Mouse (Mus musculus) embryonic facial prominence, embryonic 15.5 days (tissue): ENCODE data around the gene Ifi202b. TPM values are rescaled to one million over a fixed set of nuclear protein-coding genes. Genes with fewer than 3 reads are reported as not detected.
"Not testable (repeated sequence)": the region's sequence is repeated elsewhere in the genome, so short reads cannot be mapped to it uniquely, and the experiment has no call there.

ENCODE experiments used
- ATAC-seq: fragments of 200-750 bp; cut with Nextera tagmentation; 2 replicates; pipeline ENCODE4 v1.8.0; 2017; ENCODE audit warnings: low read depth, moderate TSS enrichment; ENCODE audit not compliant: insufficient number of reproducible peaks, low FRiP score, low TSS enrichment
- H3K27ac ChIP-seq: fragments of 300-500 bp; sonication (generic); replicated peaks from 2 replicates; pipeline ENCODE4 v1.5.1; 2015; ENCODE audit warnings: mild to moderate bottlenecking, inconsistent platforms
- H3K27me3 ChIP-seq: fragments of 300-500 bp; sonication (generic); 2 replicates; pipeline ENCODE4 v1.6.1; 2015; ENCODE audit warnings: inconsistent platforms
- H3K36me3 ChIP-seq: fragments of 300-500 bp; sonication (generic); 2 replicates; pipeline ENCODE4 v1.6.1; 2015; ENCODE audit warnings: mild to moderate bottlenecking, inconsistent platforms
- H3K4me1 ChIP-seq: fragments of 300-500 bp; sonication (generic); 2 replicates; pipeline ENCODE4 v1.6.1; 2015; ENCODE audit warnings: inconsistent platforms
- H3K4me2 ChIP-seq: fragments of 300-500 bp; sonication (generic); replicated peaks from 2 replicates; pipeline ENCODE4 v1.6.1; 2015; ENCODE audit warnings: mild to moderate bottlenecking, inconsistent platforms
- H3K4me3 ChIP-seq: fragments of 300-500 bp; sonication (generic); replicated peaks from 2 replicates; pipeline ENCODE4 v1.5.1; 2015; ENCODE audit warnings: mild to moderate bottlenecking, inconsistent platforms
- H3K9ac ChIP-seq: fragments of 300-500 bp; sonication (generic); 2 replicates; pipeline ENCODE4 v1.6.1; 2015; ENCODE audit warnings: inconsistent platforms
- H3K9me3 ChIP-seq: fragments of 300-500 bp; sonication (generic); replicated peaks from 2 replicates; pipeline ENCODE4 v1.6.1; 2016; ENCODE audit warnings: inconsistent platforms
- WGBS: fragments of 180-500 bp; shearing (Covaris S2); methylation state at CpG from one replicate; pipeline ENCODE4 v1.1.7; 2015; 5-methylcytosine and 5-hydroxymethylcytosine counted together
- polyA plus RNA-seq: library from polyadenylated mRNA; unstranded; fragments of >200 nt; fragmentation: Nextera tagmentation; extraction: Ambion mirVana; gene quantifications from 2 replicates; pipeline ENCODE4 v1.2.1, GENCODE M21; 2015

Gene Ifi202b
- polyA plus RNA-seq, 1 experiment from 2014 or later: 2.7 TPM

GRCm38 (mm10) chr1:173955071-173955796, 27.3 kb downstream of the Ifi202b start:
- Histone ChIP-seq H3K4me1 (no peaks in the 10 kb centered on the region), H3K9me3 (no peaks in the 10 kb centered on the region), H3K9ac (no peak overlapping the region), H3K4me2 (no peak overlapping the region), H3K4me3 (no peak overlapping the region), H3K36me3 (no peaks in the 10 kb centered on the region), H3K27ac (no peak overlapping the region), H3K27me3 (no peaks in the 10 kb centered on the region)
- ATAC-seq: no peak
- 81% methylated on average over 2 of the region's 2 CpGs for WGBS

- 68% methylated on average over 1 of the region's 1 CpGs for WGBS
Observed at GRCm38 (mm10) chr1:173953563-173953962, 29.0 kb downstream of the Ifi202b start.

GRCm38 (mm10) chr1:173949044-173949443, 33.5 kb downstream of the Ifi202b start:
- not testable (repeated sequence) for H3K9ac ChIP-seq, H3K27me3 ChIP-seq, ATAC-seq, H3K4me1 ChIP-seq, H3K4me3 ChIP-seq, H3K36me3 ChIP-seq, H3K9me3 ChIP-seq, H3K27ac ChIP-seq, H3K4me2 ChIP-seq
- 85% methylated on average over 2 of the region's 2 CpGs for WGBS

More at GRCm38 (mm10) chr1:173953563-173953962, 29.0 kb downstream of the Ifi202b start:
- Histone ChIP-seq H3K4me3 (no peak overlapping the region), H3K9ac (no peak overlapping the region), H3K4me1 (no peaks in the 10 kb centered on the region), H3K27ac (no peak overlapping the region), H3K4me2 (no peak overlapping the region), H3K27me3 (no peaks in the 10 kb centered on the region), H3K9me3 (no peaks in the 10 kb centered on the region), H3K36me3 (no peaks in the 10 kb centered on the region)
- ATAC-seq: no peak

GRCm38 (mm10) chr1:173942780-173943066, 39.8 kb downstream of the Ifi202b start:
- not testable (repeated sequence) for H3K27ac ChIP-seq, H3K36me3 ChIP-seq, ATAC-seq, H3K27me3 ChIP-seq, H3K4me3 ChIP-seq, H3K9me3 ChIP-seq, H3K4me2 ChIP-seq, H3K4me1 ChIP-seq, H3K9ac ChIP-seq

- H3K4me2 ChIP-seq, H3K4me1 ChIP-seq, H3K27ac ChIP-seq, H3K4me3 ChIP-seq, ATAC-seq, H3K27me3 ChIP-seq, H3K9me3 ChIP-seq, H3K36me3 ChIP-seq, H3K9ac ChIP-seq: not testable (repeated sequence)
- 63% methylated on average over 3 of the region's 3 CpGs for WGBS
Observed at GRCm38 (mm10) chr1:173941924-173942779, 40.4 kb downstream of the Ifi202b start, which contains the start of the genes Mndal and Ifi203. Mndal (minus strand) TSS chr1:173942491. Ifi203 (minus strand) TSS chr1:173942672.

GRCm38 (mm10) chr1:173941522-173941921, 41.0 kb downstream of the Ifi202b start:
- H3K27me3 ChIP-seq, ATAC-seq, H3K9me3 ChIP-seq, H3K4me2 ChIP-seq, H3K9ac ChIP-seq, H3K4me3 ChIP-seq, H3K4me1 ChIP-seq, H3K36me3 ChIP-seq, H3K27ac ChIP-seq: not testable (repeated sequence)
- 87% methylated on average over 2 of the region's 2 CpGs for WGBS

GRCm38 (mm10) chr1:173919279-173919678, 63.3 kb downstream of the Ifi202b start:
- not testable (repeated sequence) for H3K9ac ChIP-seq, ATAC-seq, H3K27ac ChIP-seq, H3K9me3 ChIP-seq, H3K27me3 ChIP-seq, H3K4me1 ChIP-seq, H3K36me3 ChIP-seq, H3K4me3 ChIP-seq, H3K4me2 ChIP-seq
- 49% methylated on average over 3 of the region's 3 CpGs for WGBS

- H3K4me3 ChIP-seq: no peak overlapping the region
- H3K9ac ChIP-seq: no peak overlapping the region
- H3K4me1 ChIP-seq: no peaks in the 10 kb centered on the region
- H3K9me3 ChIP-seq: no peaks in the 10 kb centered on the region
- H3K27me3 ChIP-seq: no peaks in the 10 kb centered on the region
- H3K27ac ChIP-seq: no peak overlapping the region
- ATAC-seq: no peak
- 85% methylated on average over 2 of the region's 2 CpGs for WGBS
- no peaks in the 10 kb centered on the region for H3K36me3 ChIP-seq
- no peak overlapping the region for H3K4me2 ChIP-seq
Observed at GRCm38 (mm10) chr1:173914559-173914958, 68.0 kb downstream of the Ifi202b start.

GRCm38 (mm10) chr1:173913256-173913791, 69.2 kb downstream of the Ifi202b start:
- not testable (repeated sequence) for H3K4me2 ChIP-seq, H3K9ac ChIP-seq, H3K27ac ChIP-seq, H3K4me1 ChIP-seq, H3K27me3 ChIP-seq, H3K4me3 ChIP-seq, H3K36me3 ChIP-seq, ATAC-seq, H3K9me3 ChIP-seq
